In the genomic region with DNA sequence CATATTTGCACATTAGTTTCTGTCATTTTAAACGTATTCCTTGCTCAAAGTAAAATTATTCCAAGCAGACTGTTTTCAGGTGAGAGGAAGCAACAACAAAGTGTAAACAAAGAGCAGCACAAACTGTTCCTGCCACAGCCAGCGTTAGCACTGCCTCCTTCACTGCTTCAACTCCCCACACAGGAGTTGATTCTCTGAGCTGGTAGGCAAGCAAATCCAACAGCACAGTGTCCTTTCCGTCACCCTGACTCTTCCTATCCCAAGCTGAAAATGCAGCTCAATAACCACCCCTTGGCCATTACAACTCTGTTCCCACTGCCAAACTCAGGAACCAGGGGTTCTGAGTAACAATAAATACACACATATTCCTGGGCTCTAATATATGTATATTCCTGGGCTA, we compare ENCODE assay signal across 8 mouse cellular contexts. TPM values are rescaled to one million over a fixed set of nuclear protein-coding genes. Genes with fewer than 3 reads are reported as not detected.
DNase-seq lines count a peak whose midpoint lies in the region; ATAC-seq and TF ChIP-seq lines count a peak whose summit lies in the region.

No protein-coding gene starts in this region.

- peak overlapping the region; percentile 92 for H3K4me2 ChIP-seq in hindbrain, embryonic 16.5 days (ENCODE audit: low read length)
- H3K4me2 ChIP-seq in myocyte (ENCODE audit: low read depth), result peak overlapping the region; percentile 80

- peaks cover 15% of the 10 kb centered on the region for H3K4me1 ChIP-seq in hindbrain, embryonic 16.5 days (ENCODE audit: control insufficient read depth, insufficient read depth, low read depth, low read length)

- no peaks in the 10 kb centered on the region for H3K27me3 ChIP-seq in hindbrain, embryonic 16.5 days (replicated peaks; ENCODE audit: control insufficient read depth, insufficient read depth, low read length)
- H3K27me3 ChIP-seq in myocyte (ENCODE audit: control insufficient read depth, insufficient read depth, insufficient read length), result no peaks in the 10 kb centered on the region

- H3K4me3 ChIP-seq in layer of hippocampus, adult 2 months, result peak overlapping the region; percentile 95
- peak overlapping the region; percentile 37 for H3K4me3 ChIP-seq in hindbrain, embryonic 16.5 days (ENCODE audit: low read length)
- H3K4me3 ChIP-seq in myocyte, result peak overlapping the region; percentile 66

- H3K27ac ChIP-seq in layer of hippocampus, adult 2 months, result no peak overlapping the region
- no peak overlapping the region for H3K27ac ChIP-seq in hindbrain, embryonic 16.5 days (ENCODE audit: low read depth, low read length)

- TF ChIP-seq POLR2A in myocyte (IDR thresholded peaks at IDR 0.05; ENCODE audit: insufficient read length, low read depth), result no peak

- peaks cover 70% of the 10 kb centered on the region for H3K79me2 ChIP-seq in myocyte (ENCODE audit: control insufficient read depth, insufficient read depth)

- ATAC-seq in hindbrain, embryonic 16.5 days, result no peak
- ATAC-seq in CD4-positive, CD25-positive, alpha-beta regulatory T cell, adult 4 months, result no peak

- WGBS in hindbrain, embryonic 16.5 days, result 18% methylated on average over 3 of the region's 3 CpGs

- H3ac ChIP-seq in myocyte (ENCODE audit: control insufficient read depth, insufficient read length), result no peak overlapping the region

- no peaks in the 10 kb centered on the region for H3K36me3 ChIP-seq in hindbrain, embryonic 16.5 days (ENCODE audit: control insufficient read depth, insufficient read depth, low read length)
- no peaks in the 10 kb centered on the region for H3K36me3 ChIP-seq in myocyte (ENCODE audit: control insufficient read depth, insufficient read depth)

- no peak for TF ChIP-seq CTCF in layer of hippocampus, adult 2 months (conservative IDR thresholded peaks at IDR 0.05)

- H3K9me3 ChIP-seq in hindbrain, embryonic 16.5 days (ENCODE audit: control insufficient read depth, low read length), result no peaks in the 10 kb centered on the region

- no peak for DNase-seq in layer of hippocampus, adult 2 months (ENCODE audit: low spot score in 2 of 2)
- no peak for DNase-seq in layer of hippocampus, postnatal 25 days (ENCODE audit: extremely low spot score in 1 of 2, low spot score in 1 of 2)
- peak; percentile 24 for DNase-seq in c-Kit-positive CD71-positive TER-119-positive erythroid progenitor cells, embryonic 14.5 days (ENCODE audit: low spot score)
- DNase-seq in embryo, embryonic 10.5 days (ENCODE audit: low spot score), result no peak
- DNase-seq in layer of hippocampus, adult 9-10 months (ENCODE audit: low spot score), result no peak

- no peak overlapping the region for H3K9ac ChIP-seq in hindbrain, embryonic 16.5 days (ENCODE audit: low read depth, low read length)

TF ChIP-seq in myocyte, 11 proteins besides CTCF, POLR2A, EP300 and RAD21:
- TF ChIP-seq MYOG (IDR thresholded peaks at IDR 0.05; ENCODE audit: control insufficient read depth in 1 of 3, insufficient read depth in 1 of 3, insufficient read length in 2 of 3, low read depth in 2 of 3), result no peak
- TF ChIP-seq CEBPB (IDR thresholded peaks at IDR 0.05; ENCODE audit: insufficient read depth, poor library complexity, severe bottlenecking), result no peak

RNA-seq across cellular contexts. Expression of gene Man1a2, which starts 2.5 kb away (rescaled TPM):
- 100 to 1,000 TPM in 1 of 2 experiments, 10 to 100 TPM in 1; 97.8 to 113 TPM for total RNA-seq in layer of hippocampus, adult 2 months (2021)
- 100 to 1,000 TPM; 122 to 141 TPM for total RNA-seq in layer of hippocampus, postnatal 25 days (2021)
- 20.8 and 24.0 TPM in 2 replicates for polyA plus RNA-seq in hindbrain, embryonic 16.5 days (2015; fragmentation: Nextera tagmentation; extraction: Ambion mirVana)
- 4.9 TPM for polyA plus RNA-seq in myocyte (2012; fragmentation: generic; extraction: Trizol)
- 10 to 100 TPM; 19.8 to 38.9 TPM for polyA plus RNA-seq in CD4-positive, CD25-positive, alpha-beta regulatory T cell, adult 4 months (2017; shearing (Covaris generic))

Comparison
In these comparisons a context has a peak if more than half of its experiments do, and no peak if none do; other contexts are left out.
1. H3K4me3 ChIP-seq: peak in every context shown above with its lines; median percentile 95 in layer of hippocampus, adult 2 months; 66 in myocyte; 37 in hindbrain, embryonic 16.5 days.